In genomic region chr19:16029253-16029771, GRCm38 (mm10) we compare ENCODE assay signal across 8 mouse cellular contexts. TPM values are rescaled to one million over a fixed set of nuclear protein-coding genes. Genes with fewer than 3 reads are reported as not detected.
DNase-seq lines count a peak whose midpoint lies in the region; ATAC-seq and TF ChIP-seq lines count a peak whose summit lies in the region.
"Not testable (repeated sequence)": the region's sequence is repeated elsewhere in the genome, so short reads cannot be mapped to it uniquely, and the experiment has no call there.

No protein-coding gene starts in this region.

- WGBS in forebrain, embryonic 13.5 days: 33% methylated on average over 7 of the region's 9 CpGs
- 26% methylated on average over 7 of the region's 9 CpGs for WGBS in liver, embryonic 12.5 days (ENCODE audit: insufficient replicate concordance)
- 34% methylated on average over 7 of the region's 9 CpGs for WGBS in midbrain, embryonic 16.5 days
- WGBS in stomach, postnatal 0 days: 11% methylated on average over 7 of the region's 9 CpGs

- TF ChIP-seq EP300 in stomach, postnatal 0 days (optimal IDR thresholded peaks at IDR 0.05): not testable (repeated sequence)

- ATAC-seq in forebrain, embryonic 13.5 days: peak; percentile 83
- ATAC-seq in liver, embryonic 12.5 days: peak; percentile 46; the same call in 1 of the 2 replicates
- peak; percentile 56 for ATAC-seq in midbrain, embryonic 16.5 days
- ATAC-seq in stomach, postnatal 0 days (ENCODE audit: low FRiP score, low TSS enrichment): peak; percentile 77

- not testable (repeated sequence) for H3K4me3 ChIP-seq in forebrain, embryonic 13.5 days; midbrain, embryonic 16.5 days (ENCODE audit: low read depth, low read length)
- peak overlapping the region; percentile 53 for H3K4me3 ChIP-seq in liver, embryonic 12.5 days
- H3K4me3 ChIP-seq in stomach, postnatal 0 days (ENCODE audit: low read depth, low read length): peak overlapping the region; percentile 38

- H3K9ac ChIP-seq in forebrain, embryonic 13.5 days: peak overlapping the region; percentile 41; the same call in 1 of the 2 replicates
- peak overlapping the region; percentile 53 for H3K9ac ChIP-seq in liver, embryonic 12.5 days
- not testable (repeated sequence) for H3K9ac ChIP-seq in midbrain, embryonic 16.5 days (ENCODE audit: low read depth, low read length); stomach, postnatal 0 days (ENCODE audit: low read length)

- H3K36me3 ChIP-seq in forebrain, embryonic 13.5 days (ENCODE audit: poor library complexity, severe bottlenecking); liver, embryonic 12.5 days; midbrain, embryonic 16.5 days (ENCODE audit: control insufficient read depth, insufficient read depth, low read length); stomach, postnatal 0 days (ENCODE audit: control insufficient read depth, insufficient read depth, low read length): not testable (repeated sequence)

- not testable (repeated sequence) for H3K27ac ChIP-seq in forebrain, embryonic 13.5 days; liver, embryonic 12.5 days; midbrain, embryonic 16.5 days (ENCODE audit: low read length); stomach, postnatal 0 days (replicated peaks)

- H3K27me3 ChIP-seq in forebrain, embryonic 13.5 days; liver, embryonic 12.5 days (replicated peaks); midbrain, embryonic 16.5 days (ENCODE audit: control insufficient read depth, insufficient read depth, low read depth, low read length); stomach, postnatal 0 days (ENCODE audit: control insufficient read depth, insufficient read depth, low read length): not testable (repeated sequence)

- H3K4me1 ChIP-seq in forebrain, embryonic 13.5 days; liver, embryonic 12.5 days; midbrain, embryonic 16.5 days (ENCODE audit: control insufficient read depth, insufficient read depth, low read length); stomach, postnatal 0 days (replicated peaks; ENCODE audit: control insufficient read depth, insufficient read depth): not testable (repeated sequence)

- DNase-seq in ES-CJ7 (ENCODE audit: low read depth, low spot score): peak; percentile 44
- DNase-seq in cerebellum, adult 11-12 months: peak; percentile 60
- DNase-seq in heart, postnatal 14 days: peak; percentile 26 to 43
- peak; percentile 35 for DNase-seq in kidney, postnatal 10 days
- DNase-seq in stomach, postnatal 0 days (ENCODE audit: low spot score): peak; percentile 37

- TF ChIP-seq CTCF in stomach, postnatal 0 days (IDR thresholded peaks at IDR 0.05; ENCODE audit: low read depth): peak; percentile 61

- intact Hi-C loops in heart, postnatal 14 days (cut with DNase I): not testable (repeated sequence)

- peak overlapping the region; percentile 47 for H3K4me2 ChIP-seq in forebrain, embryonic 13.5 days
- H3K4me2 ChIP-seq in liver, embryonic 12.5 days: peak overlapping the region; percentile 62
- peak overlapping the region; percentile 3; the same call in 1 of the 2 replicates for H3K4me2 ChIP-seq in midbrain, embryonic 16.5 days (ENCODE audit: low read length)
- H3K4me2 ChIP-seq in stomach, postnatal 0 days (replicated peaks; ENCODE audit: low read depth): peak overlapping the region; percentile 52

- H3K9me3 ChIP-seq in forebrain, embryonic 13.5 days (replicated peaks); liver, embryonic 12.5 days (replicated peaks); midbrain, embryonic 16.5 days (replicated peaks; ENCODE audit: control insufficient read depth, low read length, poor library complexity, severe bottlenecking); stomach, postnatal 0 days (ENCODE audit: control insufficient read depth, low read length): not testable (repeated sequence)

RNA-seq across cellular contexts. Expression of gene Cep78, which starts 44.5 kb away (rescaled TPM):
- polyA plus RNA-seq in forebrain, embryonic 13.5 days (2015; fragmentation: Nextera tagmentation; extraction: Ambion mirVana): 49.9 and 57.5 TPM in 2 replicates
- total RNA-seq in heart, postnatal 14 days (2021): 1 to 10 TPM; 3.2 to 3.7 TPM
- polyA plus RNA-seq in liver, embryonic 12.5 days (2016; fragmentation: Nextera tagmentation; extraction: Ambion mirVana): 17.6 and 18.3 TPM in 2 replicates
- polyA plus RNA-seq in midbrain, embryonic 16.5 days (2015; fragmentation: Nextera tagmentation; extraction: Ambion mirVana): 29.9 and 31.9 TPM in 2 replicates
- 9.0 TPM in 2 replicates for polyA plus RNA-seq in stomach, postnatal 0 days (2015; fragmentation: Nextera tagmentation; extraction: Ambion mirVana)

Comparison
In these comparisons a context has a peak if more than half of its experiments do, and no peak if none do; other contexts are left out.
1. H3K4me2 ChIP-seq: peak in every context shown above with its lines; median percentile 62 in liver, embryonic 12.5 days; 52 in stomach, postnatal 0 days; 47 in forebrain, embryonic 13.5 days; 3 in midbrain, embryonic 16.5 days.